Mouse (Mus musculus): ENCODE results near the gene Dnal4. TPM values are rescaled to one million over a fixed set of nuclear protein-coding genes. Genes with fewer than 3 reads are reported as not detected.

Dnal4 gene
- polyA plus RNA-seq, 1 experiment from 2014 or later, result 73.3 TPM

DNA sequence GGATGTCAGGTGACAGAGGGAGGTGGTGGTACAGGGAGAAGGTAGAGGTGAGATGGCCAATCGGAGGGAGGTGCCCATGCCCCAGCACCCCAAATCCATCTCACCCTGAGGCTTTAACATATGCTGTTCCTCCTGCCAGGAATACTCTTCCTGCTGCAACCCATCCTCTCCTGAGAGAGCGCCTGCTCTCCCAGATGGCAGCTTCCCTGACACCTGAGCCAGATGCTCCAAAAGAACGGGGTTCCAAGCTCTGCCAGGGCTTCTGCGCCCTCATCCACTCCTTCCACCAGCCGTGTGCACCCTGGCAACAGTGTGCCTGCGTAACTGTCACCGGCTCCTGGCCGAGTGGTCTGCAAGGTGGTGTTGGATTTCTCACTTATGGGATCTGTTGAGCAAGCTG is 20.0 kb upstream of the Dnal4 start:
- no peaks in the 10 kb centered on the region for H3K4me1 ChIP-seq
- no peak overlapping the region for H3K4me2 ChIP-seq (replicated peaks)
- WGBS, result 73% methylated on average over 8 of the region's 8 CpGs
- peaks cover 18% of the 10 kb centered on the region for H3K27me3 ChIP-seq
- ATAC-seq (ENCODE audit: insufficient number of reproducible peaks, low FRiP score, low TSS enrichment, low read depth), result no peak
- no peak overlapping the region for H3K27ac ChIP-seq (replicated peaks)
- H3K9me3 ChIP-seq (replicated peaks), result no peaks in the 10 kb centered on the region
- H3K4me3 ChIP-seq (replicated peaks), result no peak overlapping the region
- H3K9ac ChIP-seq, result no peak overlapping the region
- H3K36me3 ChIP-seq, result no peaks in the 10 kb centered on the region

DNA sequence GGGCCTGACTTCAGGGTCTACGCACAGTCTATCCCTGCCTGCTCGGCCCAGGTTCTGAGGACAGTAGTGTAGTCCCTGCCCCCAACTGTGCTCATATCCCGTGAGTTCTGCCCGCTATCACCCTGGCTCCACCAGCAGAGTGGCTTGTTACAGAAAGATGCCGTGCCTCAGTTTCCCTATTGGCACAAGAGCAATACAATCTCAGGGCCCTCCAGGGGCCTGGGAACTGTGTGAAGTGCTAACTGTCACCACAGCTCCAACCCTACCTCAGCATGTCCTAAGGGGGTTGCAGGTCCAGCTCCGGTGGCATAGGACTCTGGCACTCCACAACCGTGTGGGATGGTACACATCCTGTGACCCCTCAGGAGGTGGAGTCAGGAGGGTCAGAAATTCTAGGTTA is 19.4 kb upstream of the Dnal4 start:
- H3K36me3 ChIP-seq, result no peaks in the 10 kb centered on the region
- no peaks in the 10 kb centered on the region for H3K9me3 ChIP-seq (replicated peaks)
- WGBS, result 87% methylated on average over 7 of the region's 7 CpGs
- no peak overlapping the region for H3K4me2 ChIP-seq (replicated peaks)
- no peak for ATAC-seq (ENCODE audit: insufficient number of reproducible peaks, low FRiP score, low TSS enrichment, low read depth)
- no peaks in the 10 kb centered on the region for H3K4me1 ChIP-seq
- H3K4me3 ChIP-seq (replicated peaks), result no peak overlapping the region
- H3K27ac ChIP-seq (replicated peaks), result no peak overlapping the region
- H3K9ac ChIP-seq, result no peak overlapping the region
- H3K27me3 ChIP-seq, result peaks cover 13% of the 10 kb centered on the region

DNA sequence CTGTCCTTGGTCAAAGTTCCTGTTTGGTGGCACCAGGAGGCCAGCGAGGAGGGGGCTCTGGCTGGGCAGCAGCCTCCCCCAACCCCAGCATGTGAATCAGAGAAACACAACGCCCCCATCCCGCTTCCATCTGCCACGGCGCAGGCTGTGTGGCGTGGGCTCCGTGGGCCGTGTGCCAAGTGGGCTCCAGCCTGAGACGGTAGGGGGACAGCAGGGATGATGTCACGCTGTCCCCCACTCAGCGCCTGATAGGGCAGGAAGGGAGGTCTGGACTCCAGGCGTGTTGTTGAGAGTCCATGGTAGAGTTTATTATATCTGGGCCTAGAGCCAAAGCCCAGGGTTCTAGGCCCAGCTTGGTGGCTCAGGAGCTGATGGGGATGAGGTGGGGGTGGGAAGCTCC is 18.6 kb upstream of the Dnal4 start:
- no peak overlapping the region for H3K9ac ChIP-seq
- no peak overlapping the region for H3K27ac ChIP-seq (replicated peaks)
- WGBS, result 84% methylated on average over 12 of the region's 12 CpGs
- H3K36me3 ChIP-seq, result no peaks in the 10 kb centered on the region
- peaks cover 5% of the 10 kb centered on the region; the same call in 1 of the 2 replicates for H3K27me3 ChIP-seq
- H3K9me3 ChIP-seq (replicated peaks), result no peaks in the 10 kb centered on the region
- no peak overlapping the region for H3K4me2 ChIP-seq (replicated peaks)
- no peaks in the 10 kb centered on the region for H3K4me1 ChIP-seq
- ATAC-seq (ENCODE audit: insufficient number of reproducible peaks, low FRiP score, low TSS enrichment, low read depth), result no peak
- H3K4me3 ChIP-seq (replicated peaks), result no peak overlapping the region

DNA sequence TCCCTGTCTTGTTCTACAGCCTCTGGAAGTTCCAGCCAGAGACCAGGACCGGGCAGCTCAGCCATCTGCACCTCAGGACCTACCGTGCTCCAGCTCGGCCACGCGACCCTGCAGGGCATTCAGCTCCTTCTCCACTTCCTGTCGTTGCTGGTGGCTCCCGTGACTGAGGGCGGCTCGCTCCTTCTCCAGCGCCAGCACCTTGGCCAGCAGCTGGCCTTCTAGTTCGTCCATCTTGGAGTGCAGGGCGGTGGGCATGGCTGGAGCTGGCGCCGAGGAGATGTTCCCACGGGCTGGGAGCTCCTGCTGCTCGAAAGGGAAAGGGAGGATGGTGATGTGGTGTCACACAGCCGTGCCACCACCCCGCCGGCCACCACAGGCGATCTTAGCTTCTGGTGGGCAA is 16.5 kb upstream of the Dnal4 start:
- Histone ChIP-seq H3K4me1 (no peaks in the 10 kb centered on the region), H3K4me3 (replicated peaks) (no peak overlapping the region), H3K36me3 (no peaks in the 10 kb centered on the region), H3K9me3 (replicated peaks) (no peaks in the 10 kb centered on the region), H3K27ac (replicated peaks) (no peak overlapping the region), H3K9ac (no peak overlapping the region), H3K4me2 (replicated peaks) (no peak overlapping the region), H3K27me3 (no peaks in the 10 kb centered on the region)
- WGBS, result 18% methylated on average over 20 of the region's 20 CpGs
- no peak for ATAC-seq (ENCODE audit: insufficient number of reproducible peaks, low FRiP score, low TSS enrichment, low read depth)

- WGBS, result 93% methylated on average over 9 of the region's 9 CpGs
- H3K9me3 ChIP-seq (replicated peaks), result no peaks in the 10 kb centered on the region
- no peaks in the 10 kb centered on the region for H3K4me1 ChIP-seq
- no peaks in the 10 kb centered on the region for H3K27me3 ChIP-seq
- no peak overlapping the region for H3K4me2 ChIP-seq (replicated peaks)
- ATAC-seq (ENCODE audit: insufficient number of reproducible peaks, low FRiP score, low TSS enrichment, low read depth), result no peak
- no peak overlapping the region for H3K4me3 ChIP-seq (replicated peaks)
- H3K9ac ChIP-seq, result no peak overlapping the region
- no peaks in the 10 kb centered on the region for H3K36me3 ChIP-seq
- H3K27ac ChIP-seq (replicated peaks), result no peak overlapping the region
Measured at GRCm38 (mm10) chr15:79793076-79793475, 15.4 kb upstream of the Dnal4 start.

DNA sequence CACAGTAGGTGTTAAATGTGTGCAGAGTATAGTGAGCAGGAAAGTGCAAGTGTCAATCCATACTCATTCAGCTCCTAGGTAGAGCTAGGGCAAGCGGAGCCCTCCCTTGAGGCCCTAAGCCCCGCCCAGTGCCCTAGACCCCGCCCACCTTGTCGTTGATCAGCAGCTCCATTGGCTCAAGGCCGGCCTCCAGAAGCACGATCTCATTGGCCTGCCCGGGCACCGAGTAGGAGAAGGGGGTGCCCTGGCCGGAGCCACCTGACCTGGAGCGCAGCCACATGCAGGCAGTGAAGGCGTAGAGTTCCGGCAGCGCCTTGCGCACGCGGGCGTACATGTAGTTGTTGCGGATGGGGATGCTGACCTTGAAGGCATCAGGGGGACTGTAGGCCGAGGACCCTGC is 14.8 kb upstream of the Dnal4 start:
- 25% methylated on average over 19 of the region's 19 CpGs for WGBS

DNA sequence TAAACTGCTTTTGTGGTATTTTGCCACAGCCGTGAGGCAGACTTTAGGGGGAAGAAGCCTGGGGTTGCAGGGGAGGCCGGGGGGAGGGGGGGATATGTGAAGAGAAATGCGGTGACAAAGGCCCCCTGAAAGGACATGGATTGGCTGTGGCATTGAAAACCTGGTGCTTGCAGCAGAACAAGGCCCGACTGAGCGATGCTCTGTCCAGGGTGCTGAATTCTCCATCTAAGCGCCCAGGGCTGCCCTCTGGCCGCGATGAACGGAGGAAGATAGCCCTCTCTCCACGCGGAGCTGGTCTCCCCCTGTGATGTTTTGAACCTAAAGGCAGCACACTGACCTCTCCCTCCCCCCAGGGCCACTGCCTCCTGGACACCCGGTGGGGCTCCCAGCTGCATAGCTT is 13.9 kb upstream of the Dnal4 start:
- Histone ChIP-seq H3K4me1 (no peaks in the 10 kb centered on the region), H3K27me3 (no peaks in the 10 kb centered on the region), H3K9me3 (replicated peaks) (no peaks in the 10 kb centered on the region), H3K9ac (no peak overlapping the region), H3K36me3 (no peaks in the 10 kb centered on the region), H3K4me2 (replicated peaks) (no peak overlapping the region), H3K4me3 (replicated peaks) (no peak overlapping the region), H3K27ac (replicated peaks) (no peak overlapping the region)
- 2% methylated on average over 12 of the region's 12 CpGs for WGBS
- ATAC-seq (ENCODE audit: insufficient number of reproducible peaks, low FRiP score, low TSS enrichment, low read depth), result no peak

More for the DNA sequence above, 14.8 kb upstream of the Dnal4 start:
- H3K27me3 ChIP-seq, result no peaks in the 10 kb centered on the region
- no peaks in the 10 kb centered on the region for H3K9me3 ChIP-seq (replicated peaks)
- H3K9ac ChIP-seq, result no peak overlapping the region
- no peaks in the 10 kb centered on the region for H3K36me3 ChIP-seq
- no peak overlapping the region for H3K27ac ChIP-seq (replicated peaks)
- no peaks in the 10 kb centered on the region for H3K4me1 ChIP-seq
- no peak overlapping the region for H3K4me2 ChIP-seq (replicated peaks)
- no peak overlapping the region for H3K4me3 ChIP-seq (replicated peaks)
- no peak for ATAC-seq (ENCODE audit: insufficient number of reproducible peaks, low FRiP score, low TSS enrichment, low read depth)

GRCm38 (mm10) chr15:79790905-79791304 is 13.3 kb upstream of the Dnal4 start:
- ATAC-seq (ENCODE audit: insufficient number of reproducible peaks, low FRiP score, low TSS enrichment, low read depth), result no peak
- H3K27me3 ChIP-seq, result no peaks in the 10 kb centered on the region
- no peaks in the 10 kb centered on the region for H3K36me3 ChIP-seq
- no peak overlapping the region for H3K4me2 ChIP-seq (replicated peaks)
- H3K9ac ChIP-seq, result no peak overlapping the region
- no peaks in the 10 kb centered on the region for H3K9me3 ChIP-seq (replicated peaks)
- H3K4me3 ChIP-seq (replicated peaks), result no peak overlapping the region
- 79% methylated on average over 6 of the region's 6 CpGs for WGBS
- H3K4me1 ChIP-seq, result no peaks in the 10 kb centered on the region
- no peak overlapping the region for H3K27ac ChIP-seq (replicated peaks)

DNA sequence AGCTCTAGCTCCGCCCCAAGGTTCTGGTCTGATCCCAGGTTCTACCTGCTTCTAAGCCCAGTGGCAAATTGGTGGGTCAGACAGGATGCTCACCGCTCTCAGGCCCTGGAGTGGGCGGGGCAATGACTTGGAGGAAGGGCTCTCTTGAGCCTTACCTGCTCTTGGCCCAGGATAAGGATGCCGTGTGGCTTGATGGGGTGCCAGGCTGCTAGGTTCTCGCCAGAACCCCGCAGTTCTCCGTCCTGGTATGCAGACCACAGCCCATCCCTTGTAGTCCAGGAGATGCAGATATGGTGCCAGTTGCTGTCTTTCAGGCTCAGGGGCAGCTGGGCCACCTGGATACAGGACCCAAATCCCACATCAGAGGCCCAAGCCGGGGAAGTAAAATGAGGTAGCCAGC is 12.5 kb upstream of the Dnal4 start:
- H3K27ac ChIP-seq (replicated peaks), result no peak overlapping the region
- no peak for ATAC-seq (ENCODE audit: insufficient number of reproducible peaks, low FRiP score, low TSS enrichment, low read depth)
- no peak overlapping the region for H3K4me2 ChIP-seq (replicated peaks)
- H3K4me3 ChIP-seq (replicated peaks), result no peak overlapping the region
- no peaks in the 10 kb centered on the region for H3K9me3 ChIP-seq (replicated peaks)
- WGBS, result 55% methylated on average over 8 of the region's 8 CpGs
- H3K4me1 ChIP-seq, result no peaks in the 10 kb centered on the region
- H3K36me3 ChIP-seq, result no peaks in the 10 kb centered on the region
- H3K9ac ChIP-seq, result no peak overlapping the region
- H3K27me3 ChIP-seq, result no peaks in the 10 kb centered on the region

- no peak overlapping the region for H3K27ac ChIP-seq (replicated peaks)
- H3K4me3 ChIP-seq (replicated peaks), result no peak overlapping the region
- no peak overlapping the region for H3K4me2 ChIP-seq (replicated peaks)
- no peaks in the 10 kb centered on the region for H3K27me3 ChIP-seq
- WGBS, result 54% methylated on average over 8 of the region's 8 CpGs
- ATAC-seq (ENCODE audit: insufficient number of reproducible peaks, low FRiP score, low TSS enrichment, low read depth), result no peak
- H3K36me3 ChIP-seq, result no peaks in the 10 kb centered on the region
- no peak overlapping the region for H3K9ac ChIP-seq
- no peaks in the 10 kb centered on the region for H3K9me3 ChIP-seq (replicated peaks)
- H3K4me1 ChIP-seq, result no peaks in the 10 kb centered on the region
Measured at GRCm38 (mm10) chr15:79787815-79788214, 10.2 kb upstream of the Dnal4 start.

GRCm38 (mm10) chr15:79785056-79785455 is 7.4 kb upstream of the Dnal4 start:
- no peaks in the 10 kb centered on the region for H3K36me3 ChIP-seq
- H3K9me3 ChIP-seq (replicated peaks), result no peaks in the 10 kb centered on the region
- ATAC-seq (ENCODE audit: insufficient number of reproducible peaks, low FRiP score, low TSS enrichment, low read depth), result no peak
- no peak overlapping the region for H3K4me3 ChIP-seq (replicated peaks)
- H3K27ac ChIP-seq (replicated peaks), result no peak overlapping the region
- no peak overlapping the region for H3K9ac ChIP-seq
- WGBS, result 48% methylated on average over 1 of the region's 1 CpGs
- no peak overlapping the region for H3K4me2 ChIP-seq (replicated peaks)
- 0 out of 2 replicates have a peak, but pooled peaks cover 3% of the 10 kb centered on the region for H3K27me3 ChIP-seq
- H3K4me1 ChIP-seq, result no peaks in the 10 kb centered on the region

GRCm38 (mm10) chr15:79775662-79776061 is 2.0 kb downstream of the Dnal4 start:
- 62% methylated on average over 7 of the region's 7 CpGs for WGBS
- Histone ChIP-seq H3K9ac (no peak overlapping the region), H3K4me1 (peaks cover 19% of the 10 kb centered on the region), H3K4me2 (replicated peaks) (no peak overlapping the region), H3K27ac (replicated peaks) (no peak overlapping the region), H3K9me3 (replicated peaks) (no peaks in the 10 kb centered on the region), H3K36me3 (no peaks in the 10 kb centered on the region), H3K27me3 (no peaks in the 10 kb centered on the region), H3K4me3 (replicated peaks) (no peak overlapping the region)
- no peak for ATAC-seq (ENCODE audit: insufficient number of reproducible peaks, low FRiP score, low TSS enrichment, low read depth)

All from embryonic facial prominence, embryonic 15.5 days (tissue).